Mouse (Mus musculus): ENCODE measurements at regions not wholly inside any gene's neighbourhood (a gene's known extent, or its start where the extent isn't known, plus 50 kb on each side); places are given as distances from the start of the nearest gene placed in this dataset.

DNA sequence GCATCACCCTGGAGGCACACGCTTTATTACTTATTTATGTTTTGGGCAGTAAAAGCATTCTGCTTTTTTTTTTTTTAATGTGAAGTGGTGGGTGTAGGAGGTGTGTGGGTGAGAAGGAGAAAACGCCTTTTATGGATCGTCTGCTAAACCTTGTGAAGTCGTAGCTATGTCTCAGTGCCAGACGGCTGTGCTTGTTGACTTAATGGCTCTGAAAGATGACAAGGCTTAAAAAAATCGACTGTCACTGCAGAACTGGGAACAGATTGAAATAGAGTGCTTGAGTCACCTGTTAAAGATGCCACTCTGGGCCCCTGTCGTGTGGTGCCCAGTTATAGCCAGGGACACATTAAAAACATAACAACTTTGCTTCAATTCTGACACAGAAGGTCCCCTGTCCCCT, 109.5 kb upstream of the Hs3st2 start:
- TF ChIP-seq POLR2A (IDR thresholded peaks at IDR 0.05; ENCODE audit: low read depth, low read length) (no peak), CTCF (conservative IDR thresholded peaks at IDR 0.05; ENCODE audit: insufficient read depth, insufficient read length, low read depth, low read length) (no peak)
- Histone ChIP-seq H3K4me3 (ENCODE audit: insufficient read depth, low read depth, low read length) (no peak overlapping the region), H3K27ac (ENCODE audit: insufficient read depth, low read depth, low read length) (no peak overlapping the region), H3K4me1 (ENCODE audit: control insufficient read depth, insufficient read depth, low read length) (no peaks in the 10 kb centered on the region), H3K27me3 (replicated peaks; ENCODE audit: control insufficient read depth, insufficient read depth, low read length) (no peaks in the 10 kb centered on the region), H3K36me3 (ENCODE audit: control insufficient read depth, insufficient read depth, low read length) (no peaks in the 10 kb centered on the region)
- WGBS = 41% methylated on average over 7 of the region's 7 CpGs
- DNase-seq = no peak

- H3K27ac ChIP-seq (ENCODE audit: insufficient read depth, low read depth, low read length) = no peak overlapping the region
- TF ChIP-seq POLR2A (IDR thresholded peaks at IDR 0.05; ENCODE audit: low read depth, low read length) (no peak), CTCF (conservative IDR thresholded peaks at IDR 0.05; ENCODE audit: insufficient read depth, insufficient read length, low read depth, low read length) (no peak)
- no peaks in the 10 kb centered on the region for H3K36me3 ChIP-seq (ENCODE audit: control insufficient read depth, insufficient read depth, low read length)
- H3K27me3 ChIP-seq (replicated peaks; ENCODE audit: control insufficient read depth, insufficient read depth, low read length) = no peaks in the 10 kb centered on the region
- no peaks in the 10 kb centered on the region for H3K4me1 ChIP-seq (ENCODE audit: control insufficient read depth, insufficient read depth, low read length)
- no peak overlapping the region for H3K4me3 ChIP-seq (ENCODE audit: insufficient read depth, low read depth, low read length)
- no peak for DNase-seq
- 86% methylated on average over 16 of the region's 16 CpGs for WGBS
Observed at GRCm38 (mm10) chr7:121289737-121290136, 101.9 kb upstream of the Hs3st2 start.

DNA sequence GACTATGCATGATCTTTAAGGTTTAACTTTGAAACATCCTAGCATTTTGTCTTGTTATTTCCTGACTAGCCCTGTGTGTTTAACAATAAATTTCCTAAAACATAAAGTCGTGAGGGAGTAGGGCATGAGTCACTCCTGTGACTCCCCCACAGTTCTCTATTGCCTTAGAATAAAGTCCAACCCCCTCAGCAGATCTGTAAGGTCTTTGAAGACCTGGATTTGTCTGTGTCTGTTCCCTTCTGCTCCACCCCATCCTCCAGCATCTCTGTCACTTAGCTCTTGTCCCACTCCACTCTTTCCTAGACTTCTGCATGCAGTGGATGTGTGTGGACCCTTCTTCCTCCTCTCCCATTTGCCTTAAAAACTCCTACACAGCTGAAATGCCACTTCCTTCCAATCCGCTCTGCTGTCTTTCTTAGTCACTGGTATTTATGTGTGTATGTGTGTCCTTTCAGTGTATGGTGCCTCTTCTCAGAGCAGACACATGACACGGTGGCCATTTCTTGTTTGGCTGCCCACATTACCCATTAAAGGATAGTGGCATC, 95.4 kb upstream of the Hs3st2 start:
- WGBS = 55% methylated on average over 3 of the region's 3 CpGs
- DNase-seq = no peak
- no peak for TF ChIP-seq CTCF (conservative IDR thresholded peaks at IDR 0.05; ENCODE audit: insufficient read depth, insufficient read length, low read depth, low read length)
- H3K27me3 ChIP-seq (replicated peaks; ENCODE audit: control insufficient read depth, insufficient read depth, low read length) = no peaks in the 10 kb centered on the region
- no peak overlapping the region for H3K4me3 ChIP-seq (ENCODE audit: insufficient read depth, low read depth, low read length)
- H3K27ac ChIP-seq (ENCODE audit: insufficient read depth, low read depth, low read length) = no peak overlapping the region
- no peaks in the 10 kb centered on the region for H3K36me3 ChIP-seq (ENCODE audit: control insufficient read depth, insufficient read depth, low read length)
- H3K4me1 ChIP-seq (ENCODE audit: control insufficient read depth, insufficient read depth, low read length) = no peaks in the 10 kb centered on the region

- no peak for DNase-seq
- Histone ChIP-seq H3K4me3 (ENCODE audit: insufficient read depth, low read depth, low read length) (no peak overlapping the region), H3K36me3 (ENCODE audit: control insufficient read depth, insufficient read depth, low read length) (no peaks in the 10 kb centered on the region), H3K27ac (ENCODE audit: insufficient read depth, low read depth, low read length) (no peak overlapping the region), H3K27me3 (replicated peaks; ENCODE audit: control insufficient read depth, insufficient read depth, low read length) (no peaks in the 10 kb centered on the region), H3K4me1 (ENCODE audit: control insufficient read depth, insufficient read depth, low read length) (no peaks in the 10 kb centered on the region)
- TF ChIP-seq CTCF (conservative IDR thresholded peaks at IDR 0.05; ENCODE audit: insufficient read depth, insufficient read length, low read depth, low read length) (no peak), POLR2A (IDR thresholded peaks at IDR 0.05; ENCODE audit: low read depth, low read length) (no peak)
- WGBS = 18% methylated on average over 19 of the region's 19 CpGs
Observed at GRCm38 (mm10) chr7:121312961-121313587, 78.6 kb upstream of the Hs3st2 start.

DNA sequence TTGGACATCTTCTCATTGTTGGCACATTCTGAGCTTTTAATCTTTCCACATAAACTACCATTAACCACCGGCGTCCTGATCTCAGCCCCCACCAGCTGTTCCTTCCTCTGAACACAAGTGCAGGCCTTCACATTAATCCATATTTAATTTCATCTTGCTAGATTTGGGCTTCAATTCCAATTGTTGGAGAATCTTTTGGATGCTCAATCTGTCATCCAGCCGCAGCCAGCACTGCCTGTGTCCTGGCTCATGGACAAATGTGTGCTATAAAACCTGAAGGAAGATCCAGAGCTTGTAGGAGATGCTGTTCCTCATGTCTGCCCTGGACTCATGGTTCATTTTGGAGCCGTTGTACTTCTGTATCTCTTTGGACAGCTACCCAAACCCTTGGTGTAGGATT, 77.1 kb upstream of the Hs3st2 start:
- no peak for DNase-seq
- Histone ChIP-seq H3K36me3 (ENCODE audit: control insufficient read depth, insufficient read depth, low read length) (no peaks in the 10 kb centered on the region), H3K27me3 (replicated peaks; ENCODE audit: control insufficient read depth, insufficient read depth, low read length) (no peaks in the 10 kb centered on the region), H3K27ac (ENCODE audit: insufficient read depth, low read depth, low read length) (no peak overlapping the region), H3K4me1 (ENCODE audit: control insufficient read depth, insufficient read depth, low read length) (no peaks in the 10 kb centered on the region), H3K4me3 (ENCODE audit: insufficient read depth, low read depth, low read length) (no peak overlapping the region)
- WGBS = 73% methylated on average over 4 of the region's 4 CpGs
- TF ChIP-seq POLR2A (IDR thresholded peaks at IDR 0.05; ENCODE audit: low read depth, low read length) = no peak
- TF ChIP-seq CTCF (conservative IDR thresholded peaks at IDR 0.05; ENCODE audit: insufficient read depth, insufficient read length, low read depth, low read length) = no peak

GRCm38 (mm10) chr7:121329274-121329673, 62.4 kb upstream of the Hs3st2 start:
- TF ChIP-seq POLR2A (IDR thresholded peaks at IDR 0.05; ENCODE audit: low read depth, low read length) = no peak
- TF ChIP-seq CTCF (conservative IDR thresholded peaks at IDR 0.05; ENCODE audit: insufficient read depth, insufficient read length, low read depth, low read length) = no peak
- Histone ChIP-seq H3K27ac (ENCODE audit: insufficient read depth, low read depth, low read length) (no peak overlapping the region), H3K27me3 (replicated peaks; ENCODE audit: control insufficient read depth, insufficient read depth, low read length) (no peaks in the 10 kb centered on the region), H3K4me1 (ENCODE audit: control insufficient read depth, insufficient read depth, low read length) (no peaks in the 10 kb centered on the region), H3K4me3 (ENCODE audit: insufficient read depth, low read depth, low read length) (no peak overlapping the region), H3K36me3 (ENCODE audit: control insufficient read depth, insufficient read depth, low read length) (no peaks in the 10 kb centered on the region)
- DNase-seq = no peak
- WGBS = 71% methylated on average over 7 of the region's 7 CpGs

DNA sequence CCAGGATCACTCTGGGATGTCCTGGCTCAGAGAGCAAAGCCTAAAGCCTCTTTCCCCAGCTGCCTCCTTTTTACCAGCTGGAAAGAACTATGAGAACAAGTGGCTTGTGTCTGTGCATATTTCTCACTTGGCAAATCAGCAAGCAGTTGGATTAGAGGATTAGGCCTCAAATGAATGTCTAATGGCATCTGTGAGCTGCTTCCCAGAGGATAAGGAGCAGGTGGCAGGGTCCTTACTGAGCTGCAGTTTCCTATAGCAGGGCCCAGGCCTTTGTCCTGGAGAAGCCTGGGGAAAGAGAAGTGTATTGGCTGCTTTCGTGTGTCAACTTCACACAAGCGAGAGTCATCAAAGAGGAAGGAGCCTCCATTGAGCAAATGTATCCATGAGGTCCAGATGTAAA, 59.1 kb upstream of the Hs3st2 start:
- no peaks in the 10 kb centered on the region for H3K4me1 ChIP-seq (ENCODE audit: control insufficient read depth, insufficient read depth, low read length)
- no peak overlapping the region for H3K4me3 ChIP-seq (ENCODE audit: insufficient read depth, low read depth, low read length)
- 85% methylated on average over 2 of the region's 2 CpGs for WGBS
- TF ChIP-seq POLR2A (IDR thresholded peaks at IDR 0.05; ENCODE audit: low read depth, low read length) (no peak), CTCF (conservative IDR thresholded peaks at IDR 0.05; ENCODE audit: insufficient read depth, insufficient read length, low read depth, low read length) (no peak)
- no peaks in the 10 kb centered on the region for H3K36me3 ChIP-seq (ENCODE audit: control insufficient read depth, insufficient read depth, low read length)
- no peak overlapping the region for H3K27ac ChIP-seq (ENCODE audit: insufficient read depth, low read depth, low read length)
- H3K27me3 ChIP-seq (replicated peaks; ENCODE audit: control insufficient read depth, insufficient read depth, low read length) = no peaks in the 10 kb centered on the region
- no peak for DNase-seq

Data from kidney, adult 2 months (tissue).